In the genomic region with DNA sequence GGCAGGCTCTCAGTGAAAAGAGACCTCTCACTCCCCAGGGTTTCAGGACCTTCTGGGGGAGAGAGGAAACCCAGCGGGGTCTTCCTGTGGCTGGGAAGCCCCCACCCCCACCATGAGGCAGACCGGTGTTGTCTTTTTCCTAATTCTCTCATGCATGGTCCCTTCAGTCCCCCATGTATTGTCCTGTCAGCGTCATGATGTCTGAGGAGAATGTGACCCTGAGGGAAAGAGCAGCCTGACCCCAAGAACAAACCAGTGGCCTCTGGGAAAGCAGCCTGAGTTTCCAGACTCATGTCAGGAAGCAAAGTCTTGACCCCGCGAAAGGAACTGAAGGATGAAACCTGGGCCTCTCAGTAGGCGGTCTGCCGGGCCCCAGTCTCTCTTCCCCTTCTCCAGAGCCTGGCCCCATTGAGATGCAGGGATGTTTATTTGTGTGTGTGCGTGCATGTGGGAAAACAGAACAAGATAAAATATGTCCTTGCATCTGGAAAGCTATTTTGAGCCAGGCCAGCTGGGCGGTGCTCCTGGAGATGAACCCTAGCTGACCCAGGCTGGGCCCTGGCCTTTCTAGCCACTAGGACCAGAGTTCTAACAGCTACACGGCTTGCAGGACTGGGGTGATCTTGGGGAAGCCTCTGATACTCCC, we compare ENCODE assay signal across 7 mouse cellular contexts.
DNase-seq lines count a peak whose midpoint lies in the region; ATAC-seq lines count a peak whose summit lies in the region.

No protein-coding gene starts in this region.

- peaks cover 29% of the 10 kb centered on the region for H3K4me1 ChIP-seq in brown adipose tissue, adult 24 weeks (ENCODE audit: control insufficient read depth, insufficient read depth, insufficient read length, low read length)

- no peak overlapping the region for H3K4me3 ChIP-seq in brown adipose tissue, adult 24 weeks (ENCODE audit: insufficient read depth, low read depth, low read length)

- peak; percentile 77 to 89 for DNase-seq in heart, adult 18-20 months
- DNase-seq in kidney, adult 9 months: peak; percentile 75
- peak; percentile 77 for DNase-seq in lung, postnatal 10 days
- no peak for DNase-seq in frontal cortex, postnatal 36 days (ENCODE audit: low spot score in 2 of 2)
- no peak for DNase-seq in left cerebral cortex, postnatal 25 days (ENCODE audit: low spot score in 2 of 2)

- peak overlapping the region; percentile 59 for H3K27ac ChIP-seq in brown adipose tissue, adult 24 weeks (replicated peaks; ENCODE audit: low read depth, low read length)

- intact Hi-C loops in left cerebral cortex, postnatal 25 days (cut with DNase I): no loop called here

- no peak for ATAC-seq in frontal cortex, adult (ENCODE audit: low TSS enrichment)

Comparison
In these comparisons a context has a peak if more than half of its experiments do, and no peak if none do; other contexts are left out.
1. DNase-seq: peak in heart, adult 18-20 months (2 of 2), kidney, adult 9 months (single experiment) and lung, postnatal 10 days (single experiment); none in frontal cortex, postnatal 36 days (0 of 2) and left cerebral cortex, postnatal 25 days (0 of 2).